Mouse (Mus musculus) erythroid progenitor cell, adult 5-6 weeks (primary cell): ENCODE results near the gene Myl6b. TPM values are rescaled to one million over a fixed set of nuclear protein-coding genes. Genes with fewer than 3 reads are reported as not detected.

Experiments
- ATAC-seq: replicated peaks from 2 replicates; pipeline ENCODE4 v1.8.0; 2016; ENCODE audit warnings: moderate number of reproducible peaks, mild to moderate bottlenecking, moderate TSS enrichment, inconsistent platforms; ENCODE audit not compliant: poor library complexity, low FRiP score, severe bottlenecking
- total RNA-seq, 2 experiments: library from RNA; stranded (forward) in 1 of 2; stranded (reverse) in 1 of 2; fragments of 150-400 nt in 1 of 2; fragments of 186-747, 209-891 nt in 1 of 2; gene quantifications; 2 replicates each; pipeline versions ENCODE4 v1.2.3 to v1.2.4; 2015 to 2017; ENCODE audit warnings: low replicate concordance in 2 of 2

Gene Myl6b
- total RNA-seq, 2 experiments from 2014 or later: not detected

DNA sequence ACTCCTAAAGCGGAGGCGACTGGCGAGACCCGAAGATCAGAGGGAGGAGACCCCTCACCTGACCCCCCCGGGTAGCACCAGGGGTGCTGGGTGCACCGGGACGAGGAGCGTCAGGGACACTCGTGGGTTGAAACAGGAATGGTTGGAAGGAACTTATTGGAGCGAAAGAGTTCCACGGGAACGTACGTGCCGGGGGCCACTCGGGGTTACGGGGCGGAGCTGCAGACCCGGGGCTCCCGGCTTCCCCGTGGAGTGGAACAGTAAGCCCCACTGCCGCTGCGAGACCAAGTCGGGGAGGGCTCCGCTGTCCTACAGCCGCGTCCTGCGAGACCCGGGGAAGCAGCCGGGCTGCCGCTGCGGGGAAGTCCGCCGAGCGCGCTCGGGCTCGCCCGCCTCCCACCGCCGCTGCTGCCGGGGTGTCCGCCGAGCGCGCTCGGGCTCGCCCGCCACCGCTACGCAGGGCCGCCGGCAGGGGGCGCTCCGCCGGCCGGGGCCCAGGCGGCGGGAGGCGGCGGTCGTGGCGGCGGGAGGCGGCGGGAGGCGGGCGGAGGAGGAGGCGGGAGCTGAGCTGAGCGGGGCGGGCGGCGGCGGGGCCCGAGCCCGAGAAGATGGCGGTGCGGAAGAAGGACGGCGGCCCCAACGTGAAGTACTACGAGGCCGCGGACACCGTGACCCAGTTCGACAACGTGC, 39.6 kb downstream of the Myl6b start, which contains the start of gene Smarcc2:
Smarcc2 (plus strand) TSS at position 530 of the 690 bp plus-strand sequence.
- ATAC-seq: peak; percentile 78

DNA sequence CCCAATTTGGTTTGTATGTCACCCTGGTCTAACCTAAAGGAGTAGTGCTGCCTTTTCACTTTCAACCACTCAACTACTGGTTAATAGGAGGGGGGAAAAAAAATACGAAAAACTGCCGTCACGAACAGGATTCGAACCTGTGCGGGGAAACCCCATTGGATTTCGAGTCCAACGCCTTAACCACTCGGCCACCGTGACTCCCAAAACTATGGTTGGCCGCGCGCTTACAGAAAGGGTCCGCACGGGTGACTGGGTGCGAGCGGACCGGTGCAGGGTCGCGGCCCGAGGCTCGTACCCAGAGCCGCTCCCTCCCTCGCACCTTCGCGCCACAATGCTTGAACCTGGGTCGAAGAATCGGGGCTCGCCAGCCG, 40.2 kb downstream of the Myl6b start:
- peak; percentile 62 for ATAC-seq

DNA sequence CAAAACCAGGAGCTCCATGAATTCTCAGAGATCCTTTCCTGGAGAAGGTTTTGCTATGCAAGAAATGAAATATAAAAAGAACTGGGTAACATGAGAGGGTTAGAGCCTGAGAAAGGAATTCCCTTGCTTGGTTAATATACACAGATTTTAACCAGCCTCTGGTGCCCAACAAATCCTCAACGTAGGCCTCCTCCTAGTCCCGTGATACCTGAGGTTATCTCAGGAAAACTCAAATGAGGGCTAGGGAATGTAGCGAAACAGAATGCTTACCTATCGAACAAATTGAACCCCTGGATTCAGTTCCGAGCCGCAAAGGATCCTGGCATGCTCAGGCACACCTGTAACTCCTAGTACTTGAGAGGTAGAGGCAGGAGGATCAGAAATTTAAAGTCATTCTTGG, 40.8 kb downstream of the Myl6b start:
- ATAC-seq: no peak

DNA sequence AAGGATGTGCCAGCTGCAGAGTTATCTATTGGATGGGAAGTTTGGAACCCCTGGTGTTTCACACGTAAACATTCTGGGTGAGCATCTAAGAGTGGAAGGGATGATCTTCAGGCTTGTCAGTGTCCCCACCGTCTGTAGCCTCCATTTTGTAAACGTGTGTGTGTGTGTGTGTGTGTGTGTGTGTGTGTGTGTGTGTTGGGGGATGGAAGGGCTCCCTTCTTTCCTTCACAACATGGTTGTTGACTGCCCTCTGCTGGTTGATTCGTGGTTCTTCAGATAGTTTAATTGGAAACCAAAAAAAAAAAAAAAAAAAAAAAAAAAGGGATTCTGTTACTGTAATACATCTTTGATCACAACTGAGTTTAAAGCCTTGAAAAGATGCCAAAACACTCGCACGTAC, 43.2 kb downstream of the Myl6b start:
- ATAC-seq: 0 out of 2 replicates have a peak, but pooled peaks have one; percentile 35

DNA sequence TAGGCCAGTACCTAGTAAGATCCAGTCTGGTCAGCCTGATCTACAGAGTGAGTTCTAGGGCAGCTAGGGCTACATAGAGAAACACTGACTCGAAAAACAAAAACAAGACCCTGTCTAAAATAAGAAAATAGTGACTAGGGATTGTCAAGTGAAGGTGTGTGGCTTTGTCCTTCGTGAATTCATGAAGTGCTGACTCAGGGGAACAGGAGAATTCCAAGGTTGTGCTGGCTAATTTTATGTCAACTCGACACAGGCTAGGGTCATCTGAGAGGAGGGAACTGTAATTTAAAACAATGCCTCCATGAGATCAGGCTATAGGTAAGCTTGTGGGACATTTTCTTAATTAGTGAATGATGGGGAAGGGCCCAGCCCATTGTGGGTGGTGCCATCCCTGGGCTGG, 44.0 kb downstream of the Myl6b start:
- no peak for ATAC-seq

DNA sequence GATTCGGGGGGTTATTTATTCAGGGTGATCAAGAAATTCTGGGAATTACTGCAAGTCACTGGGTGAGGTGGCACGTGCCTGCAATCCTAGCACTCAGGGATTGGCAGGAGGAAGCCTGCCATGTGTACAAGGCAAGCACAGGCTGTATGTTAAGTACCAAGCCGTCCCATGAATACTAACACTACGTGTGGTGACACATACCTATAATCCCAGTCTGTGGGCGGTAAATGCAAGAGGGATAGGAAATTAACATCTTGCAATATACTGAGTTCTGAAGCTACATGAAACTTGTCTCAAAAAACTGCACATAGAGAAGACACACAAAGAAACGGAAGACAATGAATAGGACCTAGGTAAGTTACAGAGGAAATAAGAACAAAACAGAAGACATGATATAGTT, 47.5 kb downstream of the Myl6b start:
- ATAC-seq: no peak

DNA sequence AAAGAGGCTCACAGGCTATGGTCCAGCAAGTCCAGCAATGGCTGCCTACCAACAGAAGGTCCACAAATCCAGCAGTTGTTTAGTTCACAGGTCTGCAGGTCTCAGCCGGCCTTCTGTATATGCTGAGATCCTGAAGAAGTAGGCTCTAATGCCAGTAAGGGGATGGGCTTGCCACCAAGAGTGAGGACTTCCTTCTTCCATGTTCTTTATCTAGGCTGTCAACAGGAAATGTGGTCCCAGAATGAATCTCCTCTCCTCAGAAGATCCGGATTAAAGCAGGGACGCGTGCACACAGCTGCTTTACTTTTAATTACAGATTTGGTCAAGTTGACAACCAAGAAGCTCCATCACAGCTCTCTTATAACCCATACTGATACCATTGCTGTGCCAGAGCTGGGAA, 53.1 kb downstream of the Myl6b start:
- no peak for ATAC-seq

DNA sequence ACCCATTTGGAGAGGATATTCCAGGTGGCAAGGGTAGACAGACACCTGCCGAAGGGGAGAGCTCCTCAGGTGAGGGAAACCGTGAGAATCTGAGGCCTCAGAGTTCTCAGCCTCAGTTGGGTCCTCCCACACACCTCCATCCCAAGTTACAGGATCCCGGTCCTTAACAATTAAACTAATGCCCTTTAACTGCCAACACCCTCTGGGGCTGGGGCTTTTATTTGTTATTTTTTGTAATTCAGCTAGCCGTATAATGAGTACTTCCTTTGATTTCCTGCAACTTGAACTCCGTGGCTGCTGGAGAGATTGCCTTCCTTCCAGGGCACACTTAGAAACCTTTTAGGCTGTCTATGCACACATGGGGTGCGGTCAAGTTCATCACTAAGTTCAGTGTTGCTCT, 54.1 kb downstream of the Myl6b start:
- no peak for ATAC-seq

Other genes starting within 250 kb of the Myl6b start
- gene Apon, start 244.6 kb downstream of the Myl6b start, total RNA-seq (2015; ENCODE audit: low replicate concordance): 2.9 and 4.7 TPM in 2 replicates
- 1.7 TPM in 1 of 2 replicates, not detected in the other for gene Apon, start 244.6 kb downstream of the Myl6b start, total RNA-seq (2017; ENCODE audit: low replicate concordance)
- gene Apof, start 230.0 kb downstream of the Myl6b start, total RNA-seq (2015; ENCODE audit: low replicate concordance): not detected in 2 replicates
- gene Apof, start 230.0 kb downstream of the Myl6b start, total RNA-seq (2017; ENCODE audit: low replicate concordance): not detected in 2 replicates
- gene Stat2, start 228.1 kb downstream of the Myl6b start, total RNA-seq (2015; ENCODE audit: low replicate concordance): 35.6 and 37.5 TPM in 2 replicates
- gene Stat2, start 228.1 kb downstream of the Myl6b start, total RNA-seq (2017; ENCODE audit: low replicate concordance): 30.0 and 40.0 TPM in 2 replicates
- not detected in 2 replicates for gene Il23a, start 199.9 kb downstream of the Myl6b start, total RNA-seq (2015; ENCODE audit: low replicate concordance)
- 0.39 TPM in 1 of 2 replicates, not detected in the other for gene Il23a, start 199.9 kb downstream of the Myl6b start, total RNA-seq (2017; ENCODE audit: low replicate concordance)
- gene Pan2, start 195.3 kb downstream of the Myl6b start, total RNA-seq (2015; ENCODE audit: low replicate concordance): 34.8 and 42.9 TPM in 2 replicates
- 27.0 and 27.5 TPM in 2 replicates for gene Pan2, start 195.3 kb downstream of the Myl6b start, total RNA-seq (2017; ENCODE audit: low replicate concordance)
- gene Cnpy2, start 176.2 kb downstream of the Myl6b start, total RNA-seq (2015; ENCODE audit: low replicate concordance): 40.7 and 44.4 TPM in 2 replicates
- 29.4 and 38.9 TPM in 2 replicates for gene Cnpy2, start 176.2 kb downstream of the Myl6b start, total RNA-seq (2017; ENCODE audit: low replicate concordance)
- 92.3 and 106 TPM in 2 replicates for gene Cs, start 161.0 kb downstream of the Myl6b start, total RNA-seq (2015; ENCODE audit: low replicate concordance)
- gene Cs, start 161.0 kb downstream of the Myl6b start, total RNA-seq (2017; ENCODE audit: low replicate concordance): 58.9 and 60.6 TPM in 2 replicates
- gene Coq10a, start 129.7 kb downstream of the Myl6b start, total RNA-seq (2015; ENCODE audit: low replicate concordance): 1.1 and 14.3 TPM in 2 replicates
- gene Coq10a, start 129.7 kb downstream of the Myl6b start, total RNA-seq (2017; ENCODE audit: low replicate concordance): 2.3 and 3.3 TPM in 2 replicates
- 11.9 and 20.5 TPM in 2 replicates for gene Ankrd52, start 121.6 kb downstream of the Myl6b start, total RNA-seq (2015; ENCODE audit: low replicate concordance)
- gene Ankrd52, start 121.6 kb downstream of the Myl6b start, total RNA-seq (2017; ENCODE audit: low replicate concordance): 4.4 and 10.2 TPM in 2 replicates
- not detected in 2 replicates for gene Slc39a5, start 97.5 kb downstream of the Myl6b start, total RNA-seq (2015; ENCODE audit: low replicate concordance)
- gene Slc39a5, start 97.5 kb downstream of the Myl6b start, total RNA-seq (2017; ENCODE audit: low replicate concordance): not detected in 2 replicates
- gene Nabp2, start 87.2 kb downstream of the Myl6b start, total RNA-seq (2015; ENCODE audit: low replicate concordance): 28.5 TPM in 2 replicates
- 13.1 and 15.5 TPM in 2 replicates for gene Nabp2, start 87.2 kb downstream of the Myl6b start, total RNA-seq (2017; ENCODE audit: low replicate concordance)
- gene Rnf41, start 87.0 kb downstream of the Myl6b start, total RNA-seq (2015; ENCODE audit: low replicate concordance): 3.4 and 11.5 TPM in 2 replicates
- 4.0 and 4.4 TPM in 2 replicates for gene Rnf41, start 87.0 kb downstream of the Myl6b start, total RNA-seq (2017; ENCODE audit: low replicate concordance)
- gene Smarcc2, start 39.4 kb downstream of the Myl6b start, total RNA-seq (2015; ENCODE audit: low replicate concordance): 70.4 and 112 TPM in 2 replicates
- 101 and 117 TPM in 2 replicates for gene Smarcc2, start 39.4 kb downstream of the Myl6b start, total RNA-seq (2017; ENCODE audit: low replicate concordance)
- 353 and 444 TPM in 2 replicates for gene Myl6, start 4.5 kb downstream of the Myl6b start, total RNA-seq (2015; ENCODE audit: low replicate concordance)
- gene Myl6, start 4.5 kb downstream of the Myl6b start, total RNA-seq (2017; ENCODE audit: low replicate concordance): 506 and 519 TPM in 2 replicates
- gene Esyt1, start 27.2 kb upstream of the Myl6b start, total RNA-seq (2015; ENCODE audit: low replicate concordance): 23.4 and 27.2 TPM in 2 replicates
- gene Esyt1, start 27.2 kb upstream of the Myl6b start, total RNA-seq (2017; ENCODE audit: low replicate concordance): 29.7 and 30.8 TPM in 2 replicates
- gene Zc3h10, start 49.1 kb upstream of the Myl6b start, total RNA-seq (2015; ENCODE audit: low replicate concordance): 0.72 and 2.9 TPM in 2 replicates
- gene Zc3h10, start 49.1 kb upstream of the Myl6b start, total RNA-seq (2017; ENCODE audit: low replicate concordance): 5.9 and 6.4 TPM in 2 replicates
- gene Rpl41, start 50.6 kb upstream of the Myl6b start, total RNA-seq (2015; ENCODE audit: low replicate concordance): 1,611 and 1,688 TPM in 2 replicates
- gene Rpl41, start 50.6 kb upstream of the Myl6b start, total RNA-seq (2017; ENCODE audit: low replicate concordance): 704 and 1,169 TPM in 2 replicates
- 122 and 141 TPM in 2 replicates for gene Pa2g4, start 67.3 kb upstream of the Myl6b start, total RNA-seq (2015; ENCODE audit: low replicate concordance)
- gene Pa2g4, start 67.3 kb upstream of the Myl6b start, total RNA-seq (2017; ENCODE audit: low replicate concordance): 87.7 and 97.9 TPM in 2 replicates
- gene Erbb3, start 91.0 kb upstream of the Myl6b start, total RNA-seq (2015; ENCODE audit: low replicate concordance): 0.84 and 1.1 TPM in 2 replicates
- gene Erbb3, start 91.0 kb upstream of the Myl6b start, total RNA-seq (2017; ENCODE audit: low replicate concordance): 0.39 and 0.53 TPM in 2 replicates
- 581 and 593 TPM in 2 replicates for gene Rps26, start 128.1 kb upstream of the Myl6b start, total RNA-seq (2015; ENCODE audit: low replicate concordance)
- 151 and 338 TPM in 2 replicates for gene Rps26, start 128.1 kb upstream of the Myl6b start, total RNA-seq (2017; ENCODE audit: low replicate concordance)
- not detected in 2 replicates for gene Ikzf4, start 147.3 kb upstream of the Myl6b start, total RNA-seq (2015; ENCODE audit: low replicate concordance)
- gene Ikzf4, start 147.3 kb upstream of the Myl6b start, total RNA-seq (2017; ENCODE audit: low replicate concordance): not detected in 2 replicates
- 21.4 and 35.7 TPM in 2 replicates for gene Suox, start 175.4 kb upstream of the Myl6b start, total RNA-seq (2015; ENCODE audit: low replicate concordance)
- gene Suox, start 175.4 kb upstream of the Myl6b start, total RNA-seq (2017; ENCODE audit: low replicate concordance): 27.7 and 43.4 TPM in 2 replicates
- 30.6 and 54.1 TPM in 2 replicates for gene Rab5b, start 197.6 kb upstream of the Myl6b start, total RNA-seq (2015; ENCODE audit: low replicate concordance)
- gene Rab5b, start 197.6 kb upstream of the Myl6b start, total RNA-seq (2017; ENCODE audit: low replicate concordance): 37.7 and 46.8 TPM in 2 replicates
- gene Pmel, start 205.5 kb upstream of the Myl6b start, total RNA-seq (2015; ENCODE audit: low replicate concordance): not detected in 2 replicates
- 0.39 TPM in 1 of 2 replicates, not detected in the other for gene Pmel, start 205.5 kb upstream of the Myl6b start, total RNA-seq (2017; ENCODE audit: low replicate concordance)
- gene Cdk2, start 206.3 kb upstream of the Myl6b start, total RNA-seq (2015; ENCODE audit: low replicate concordance): 111 and 124 TPM in 2 replicates
- 62.0 and 73.5 TPM in 2 replicates for gene Cdk2, start 206.3 kb upstream of the Myl6b start, total RNA-seq (2017; ENCODE audit: low replicate concordance)
- 9.6 and 16.2 TPM in 2 replicates for gene Dgka, start 246.2 kb upstream of the Myl6b start, total RNA-seq (2015; ENCODE audit: low replicate concordance)
- 2.5 and 9.6 TPM in 2 replicates for gene Dgka, start 246.2 kb upstream of the Myl6b start, total RNA-seq (2017; ENCODE audit: low replicate concordance)
- gene Pym1, start 249.2 kb upstream of the Myl6b start, total RNA-seq (2015; ENCODE audit: low replicate concordance): 13.8 and 19.5 TPM in 2 replicates
- gene Pym1, start 249.2 kb upstream of the Myl6b start, total RNA-seq (2017; ENCODE audit: low replicate concordance): 15.5 and 19.7 TPM in 2 replicates